Mouse (Mus musculus): ENCODE data around the gene Mrpl54. TPM values are rescaled to one million over a fixed set of nuclear protein-coding genes. Genes with fewer than 3 reads are reported as not detected.

Mrpl54 gene
- total and polyA plus RNA-seq, 2 experiments from 2014 or later: 113 to 159 TPM

- Histone ChIP-seq H3K4me2 (ENCODE audit: low read depth, low read length) (no peak overlapping the region), H3K9ac (replicated peaks; ENCODE audit: low read length) (no peak overlapping the region), H3K4me3 (ENCODE audit: low read length) (no peak overlapping the region), H3K4me1 (ENCODE audit: insufficient read depth, low read length) (peaks cover 19% of the 10 kb centered on the region), H3K27ac (no peak overlapping the region), H3K36me3 (ENCODE audit: insufficient read depth, low read length) (peaks cover 6% of the 10 kb centered on the region; the same call in 1 of the 2 replicates), H3K27me3 (ENCODE audit: insufficient read depth, low read length) (no peaks in the 10 kb centered on the region), H3K9me3 (ENCODE audit: low read length) (no peaks in the 10 kb centered on the region)
- WGBS: 62% methylated on average over 1 of the region's 1 CpGs
- ATAC-seq (no peak), DNase-seq (ENCODE audit: low spot score) (no peak)
- TF ChIP-seq CTCF (IDR thresholded peaks at IDR 0.05; ENCODE audit: low read depth): no peak
Observed at GRCm38 (mm10) chr10:81254886-81255285, 11.8 kb downstream of the Mrpl54 start.

- TF ChIP-seq CTCF (IDR thresholded peaks at IDR 0.05; ENCODE audit: low read depth): peak; percentile 54
- Histone ChIP-seq H3K9me3 (ENCODE audit: low read length) (no peaks in the 10 kb centered on the region), H3K4me1 (ENCODE audit: insufficient read depth, low read length) (peaks cover 7% of the 10 kb centered on the region; the same call in 1 of the 2 replicates), H3K9ac (replicated peaks; ENCODE audit: low read length) (peak within 1 kb of the TSS; percentile 44; the same call in 1 of the 2 replicates), H3K4me3 (ENCODE audit: low read length) (peak within 1 kb of the TSS; percentile 24), H3K4me2 (ENCODE audit: low read depth, low read length) (peak within 1 kb of the TSS; percentile 59), H3K36me3 (ENCODE audit: insufficient read depth, low read length) (peaks cover 10% of the 10 kb centered on the region; the same call in 1 of the 2 replicates), H3K27ac (peak within 1 kb of the TSS; percentile 78), H3K27me3 (ENCODE audit: insufficient read depth, low read length) (no peaks in the 10 kb centered on the region)
- ATAC-seq (peak; percentile 80), DNase-seq (ENCODE audit: low spot score) (peak; percentile 86)
- WGBS: 7% methylated on average over 43 of the region's 44 CpGs
Observed at GRCm38 (mm10) chr10:81252424-81253419, 14.0 kb downstream of the Mrpl54 start, which contains the start of gene Matk. Matk (plus strand) TSS chr10:81252935.

GRCm38 (mm10) chr10:81249442-81249841 lies 17.3 kb downstream of the Mrpl54 start:
- WGBS: 81% methylated on average over 8 of the region's 8 CpGs
- no peaks in the 10 kb centered on the region for H3K27me3 ChIP-seq (ENCODE audit: insufficient read depth, low read length)
- DNase-seq (ENCODE audit: low spot score): no peak
- no peaks in the 10 kb centered on the region for H3K9me3 ChIP-seq (ENCODE audit: low read length)
- no peak for ATAC-seq
- H3K36me3 ChIP-seq (ENCODE audit: insufficient read depth, low read length): peaks cover 10% of the 10 kb centered on the region; the same call in 1 of the 2 replicates
- H3K4me1 ChIP-seq (ENCODE audit: insufficient read depth, low read length): no peaks in the 10 kb centered on the region
- no peak overlapping the region for H3K27ac ChIP-seq
- no peak overlapping the region for H3K9ac ChIP-seq (replicated peaks; ENCODE audit: low read length)
- no peak for TF ChIP-seq CTCF (IDR thresholded peaks at IDR 0.05; ENCODE audit: low read depth)
- H3K4me2 ChIP-seq (ENCODE audit: low read depth, low read length): no peak overlapping the region
- H3K4me3 ChIP-seq (ENCODE audit: low read length): no peak overlapping the region

- no peak for ATAC-seq
- peaks cover 10% of the 10 kb centered on the region; the same call in 1 of the 2 replicates for H3K36me3 ChIP-seq (ENCODE audit: insufficient read depth, low read length)
- WGBS: 92% methylated on average over 2 of the region's 2 CpGs
Observed at GRCm38 (mm10) chr10:81247804-81248203, 18.9 kb downstream of the Mrpl54 start.

GRCm38 (mm10) chr10:81245166-81245565 lies 21.6 kb downstream of the Mrpl54 start:
- WGBS: 88% methylated on average over 6 of the region's 6 CpGs

More at GRCm38 (mm10) chr10:81247804-81248203, 18.9 kb downstream of the Mrpl54 start:
- TF ChIP-seq CTCF (IDR thresholded peaks at IDR 0.05; ENCODE audit: low read depth): no peak
- no peaks in the 10 kb centered on the region for H3K4me1 ChIP-seq (ENCODE audit: insufficient read depth, low read length)
- no peak overlapping the region for H3K27ac ChIP-seq
- H3K4me3 ChIP-seq (ENCODE audit: low read length): no peak overlapping the region
- no peak overlapping the region for H3K9ac ChIP-seq (replicated peaks; ENCODE audit: low read length)
- DNase-seq (ENCODE audit: low spot score): no peak
- H3K9me3 ChIP-seq (ENCODE audit: low read length): no peaks in the 10 kb centered on the region
- H3K4me2 ChIP-seq (ENCODE audit: low read depth, low read length): no peak overlapping the region
- H3K27me3 ChIP-seq (ENCODE audit: insufficient read depth, low read length): no peaks in the 10 kb centered on the region

GRCm38 (mm10) chr10:81244595-81244994 lies 22.1 kb downstream of the Mrpl54 start:
- TF ChIP-seq CTCF (IDR thresholded peaks at IDR 0.05; ENCODE audit: low read depth): peak; percentile 99
- Histone ChIP-seq H3K9me3 (ENCODE audit: low read length) (no peaks in the 10 kb centered on the region), H3K27ac (no peak overlapping the region), H3K4me3 (ENCODE audit: low read length) (no peak overlapping the region), H3K9ac (replicated peaks; ENCODE audit: low read length) (no peak overlapping the region), H3K27me3 (ENCODE audit: insufficient read depth, low read length) (no peaks in the 10 kb centered on the region), H3K36me3 (ENCODE audit: insufficient read depth, low read length) (0 out of 2 replicates have a peak, but pooled peaks cover 4% of the 10 kb centered on the region), H3K4me2 (ENCODE audit: low read depth, low read length) (no peak overlapping the region), H3K4me1 (ENCODE audit: insufficient read depth, low read length) (no peaks in the 10 kb centered on the region)
- 7% methylated on average over 17 of the region's 17 CpGs for WGBS
- ATAC-seq (peak; percentile 67), DNase-seq (ENCODE audit: low spot score) (peak; percentile 77)

More at GRCm38 (mm10) chr10:81245166-81245565, 21.6 kb downstream of the Mrpl54 start:
- H3K4me1 ChIP-seq (ENCODE audit: insufficient read depth, low read length): no peaks in the 10 kb centered on the region
- ATAC-seq (no peak), DNase-seq (ENCODE audit: low spot score) (no peak)
- 0 out of 2 replicates have a peak, but pooled peaks cover 6% of the 10 kb centered on the region for H3K36me3 ChIP-seq (ENCODE audit: insufficient read depth, low read length)
- no peaks in the 10 kb centered on the region for H3K9me3 ChIP-seq (ENCODE audit: low read length)
- no peak overlapping the region for H3K27ac ChIP-seq
- no peak overlapping the region for H3K4me3 ChIP-seq (ENCODE audit: low read length)
- H3K9ac ChIP-seq (replicated peaks; ENCODE audit: low read length): no peak overlapping the region
- no peaks in the 10 kb centered on the region for H3K27me3 ChIP-seq (ENCODE audit: insufficient read depth, low read length)
- TF ChIP-seq CTCF (IDR thresholded peaks at IDR 0.05; ENCODE audit: low read depth): no peak
- no peak overlapping the region for H3K4me2 ChIP-seq (ENCODE audit: low read depth, low read length)

Measured in hindbrain, postnatal 0 days (tissue).